Mouse (Mus musculus): Measurements from ENCODE around the gene Usp30. TPM values are rescaled to one million over a fixed set of nuclear protein-coding genes. Genes with fewer than 3 reads are reported as not detected.

Usp30 gene
- total and polyA plus RNA-seq, 2 experiments from 2014 or later: 6.3 to 16.0 TPM

GRCm38 (mm10) chr5:114066601-114067000 is 1.3 kb downstream of the Usp30 start:
- Histone ChIP-seq H3K4me3 (ENCODE audit: low read depth, low read length) (no peak overlapping the region), H3K4me2 (ENCODE audit: low read depth, low read length) (no peak overlapping the region), H3K36me3 (replicated peaks; ENCODE audit: control insufficient read depth, insufficient read depth, low read length) (no peaks in the 10 kb centered on the region), H3K27me3 (ENCODE audit: control insufficient read depth, insufficient read depth, low read length) (no peaks in the 10 kb centered on the region), H3K4me1 (ENCODE audit: control insufficient read depth, insufficient read depth) (no peaks in the 10 kb centered on the region), H3K9me3 (replicated peaks; ENCODE audit: control insufficient read depth, low read length) (no peaks in the 10 kb centered on the region), H3K27ac (ENCODE audit: low read depth) (no peak overlapping the region), H3K9ac (replicated peaks; ENCODE audit: low read depth, low read length) (no peak overlapping the region)
- DNase-seq (ENCODE audit: low spot score): no peak
- no peak for ATAC-seq (ENCODE audit: insufficient read depth, low read depth)
- no peak for TF ChIP-seq EP300 (IDR thresholded peaks at IDR 0.05; ENCODE audit: low read depth)
- TF ChIP-seq CTCF (IDR thresholded peaks at IDR 0.05; ENCODE audit: low read depth): no peak
- WGBS: 49% methylated on average over 6 of the region's 6 CpGs

- H3K4me1 ChIP-seq (ENCODE audit: control insufficient read depth, insufficient read depth): no peaks in the 10 kb centered on the region
- TF ChIP-seq CTCF (IDR thresholded peaks at IDR 0.05; ENCODE audit: low read depth) (no peak), EP300 (IDR thresholded peaks at IDR 0.05; ENCODE audit: low read depth) (no peak)
- no peak overlapping the region for H3K4me3 ChIP-seq (ENCODE audit: low read depth, low read length)
- DNase-seq (ENCODE audit: low spot score) (no peak), ATAC-seq (ENCODE audit: insufficient read depth, low read depth) (no peak)
- no peaks in the 10 kb centered on the region for H3K36me3 ChIP-seq (replicated peaks; ENCODE audit: control insufficient read depth, insufficient read depth, low read length)
- no peaks in the 10 kb centered on the region for H3K27me3 ChIP-seq (ENCODE audit: control insufficient read depth, insufficient read depth, low read length)
- H3K27ac ChIP-seq (ENCODE audit: low read depth): no peak overlapping the region
- WGBS: 68% methylated on average over 9 of the region's 9 CpGs
- H3K9ac ChIP-seq (replicated peaks; ENCODE audit: low read depth, low read length): no peak overlapping the region
- H3K4me2 ChIP-seq (ENCODE audit: low read depth, low read length): no peak overlapping the region
- H3K9me3 ChIP-seq (replicated peaks; ENCODE audit: control insufficient read depth, low read length): no peaks in the 10 kb centered on the region
These were observed 2.3 kb downstream of the Usp30 start for GRCm38 (mm10) chr5:114067543-114067942.

- DNase-seq (ENCODE audit: low spot score) (no peak), ATAC-seq (ENCODE audit: insufficient read depth, low read depth) (no peak)
- no peak for TF ChIP-seq EP300 (IDR thresholded peaks at IDR 0.05; ENCODE audit: low read depth)
- no peak for TF ChIP-seq CTCF (IDR thresholded peaks at IDR 0.05; ENCODE audit: low read depth)
- Histone ChIP-seq H3K9ac (replicated peaks; ENCODE audit: low read depth, low read length) (no peak overlapping the region), H3K9me3 (replicated peaks; ENCODE audit: control insufficient read depth, low read length) (no peaks in the 10 kb centered on the region), H3K4me2 (ENCODE audit: low read depth, low read length) (no peak overlapping the region), H3K27ac (ENCODE audit: low read depth) (no peak overlapping the region), H3K27me3 (ENCODE audit: control insufficient read depth, insufficient read depth, low read length) (no peaks in the 10 kb centered on the region), H3K36me3 (replicated peaks; ENCODE audit: control insufficient read depth, insufficient read depth, low read length) (no peaks in the 10 kb centered on the region), H3K4me3 (ENCODE audit: low read depth, low read length) (no peak overlapping the region), H3K4me1 (ENCODE audit: control insufficient read depth, insufficient read depth) (no peaks in the 10 kb centered on the region)
- WGBS: 59% methylated on average over 9 of the region's 9 CpGs
These were observed 2.7 kb downstream of the Usp30 start for GRCm38 (mm10) chr5:114067982-114068381.

GRCm38 (mm10) chr5:114070858-114071257 is 5.6 kb downstream of the Usp30 start:
- H3K27ac ChIP-seq (ENCODE audit: low read depth): no peak overlapping the region
- H3K27me3 ChIP-seq (ENCODE audit: control insufficient read depth, insufficient read depth, low read length): no peaks in the 10 kb centered on the region
- ATAC-seq (ENCODE audit: insufficient read depth, low read depth) (no peak), DNase-seq (ENCODE audit: low spot score) (no peak)
- TF ChIP-seq CTCF (IDR thresholded peaks at IDR 0.05; ENCODE audit: low read depth): no peak
- no peak for TF ChIP-seq EP300 (IDR thresholded peaks at IDR 0.05; ENCODE audit: low read depth)
- no peak overlapping the region for H3K4me2 ChIP-seq (ENCODE audit: low read depth, low read length)
- H3K9me3 ChIP-seq (replicated peaks; ENCODE audit: control insufficient read depth, low read length): no peaks in the 10 kb centered on the region
- WGBS: 91% methylated on average over 4 of the region's 4 CpGs
- no peaks in the 10 kb centered on the region for H3K4me1 ChIP-seq (ENCODE audit: control insufficient read depth, insufficient read depth)
- no peaks in the 10 kb centered on the region for H3K36me3 ChIP-seq (replicated peaks; ENCODE audit: control insufficient read depth, insufficient read depth, low read length)
- H3K4me3 ChIP-seq (ENCODE audit: low read depth, low read length): no peak overlapping the region
- no peak overlapping the region for H3K9ac ChIP-seq (replicated peaks; ENCODE audit: low read depth, low read length)

- H3K9ac ChIP-seq (replicated peaks; ENCODE audit: low read depth, low read length): no peak overlapping the region
- H3K36me3 ChIP-seq (replicated peaks; ENCODE audit: control insufficient read depth, insufficient read depth, low read length): no peaks in the 10 kb centered on the region
- ATAC-seq (ENCODE audit: insufficient read depth, low read depth) (no peak), DNase-seq (ENCODE audit: low spot score) (no peak)
- H3K4me2 ChIP-seq (ENCODE audit: low read depth, low read length): no peak overlapping the region
- H3K4me1 ChIP-seq (ENCODE audit: control insufficient read depth, insufficient read depth): no peaks in the 10 kb centered on the region
- TF ChIP-seq CTCF (IDR thresholded peaks at IDR 0.05; ENCODE audit: low read depth): no peak
- no peak for TF ChIP-seq EP300 (IDR thresholded peaks at IDR 0.05; ENCODE audit: low read depth)
- H3K27me3 ChIP-seq (ENCODE audit: control insufficient read depth, insufficient read depth, low read length): no peaks in the 10 kb centered on the region
- 49% methylated on average over 2 of the region's 2 CpGs for WGBS
- H3K27ac ChIP-seq (ENCODE audit: low read depth): no peak overlapping the region
- H3K9me3 ChIP-seq (replicated peaks; ENCODE audit: control insufficient read depth, low read length): no peaks in the 10 kb centered on the region
- no peak overlapping the region for H3K4me3 ChIP-seq (ENCODE audit: low read depth, low read length)
These were observed 7.0 kb downstream of the Usp30 start for GRCm38 (mm10) chr5:114072262-114072661.

GRCm38 (mm10) chr5:114077009-114077408 is 11.7 kb downstream of the Usp30 start:
- TF ChIP-seq EP300 (IDR thresholded peaks at IDR 0.05; ENCODE audit: low read depth) (no peak), CTCF (IDR thresholded peaks at IDR 0.05; ENCODE audit: low read depth) (no peak)
- no peak for ATAC-seq (ENCODE audit: insufficient read depth, low read depth)

More at GRCm38 (mm10) chr5:114077009-114077408, 11.7 kb downstream of the Usp30 start:
- Histone ChIP-seq H3K9ac (replicated peaks; ENCODE audit: low read depth, low read length) (no peak overlapping the region), H3K4me1 (ENCODE audit: control insufficient read depth, insufficient read depth) (no peaks in the 10 kb centered on the region), H3K36me3 (replicated peaks; ENCODE audit: control insufficient read depth, insufficient read depth, low read length) (no peaks in the 10 kb centered on the region), H3K4me3 (ENCODE audit: low read depth, low read length) (no peak overlapping the region), H3K27ac (ENCODE audit: low read depth) (no peak overlapping the region), H3K4me2 (ENCODE audit: low read depth, low read length) (no peak overlapping the region), H3K27me3 (ENCODE audit: control insufficient read depth, insufficient read depth, low read length) (no peaks in the 10 kb centered on the region), H3K9me3 (replicated peaks; ENCODE audit: control insufficient read depth, low read length) (no peaks in the 10 kb centered on the region)
- WGBS: 64% methylated on average over 8 of the region's 8 CpGs
- no peak for DNase-seq (ENCODE audit: low spot score)

Data from heart, postnatal 0 days (tissue).